Mouse (Mus musculus): ENCODE measurements around the gene Slc20a1. TPM values are rescaled to one million over a fixed set of nuclear protein-coding genes. Genes with fewer than 3 reads are reported as not detected.

Slc20a1 gene
- polyA plus RNA-seq (2016; fragmentation: Nextera tagmentation; extraction: Ambion mirVana) = 49.3 and 53.1 TPM in 2 replicates

DNA sequence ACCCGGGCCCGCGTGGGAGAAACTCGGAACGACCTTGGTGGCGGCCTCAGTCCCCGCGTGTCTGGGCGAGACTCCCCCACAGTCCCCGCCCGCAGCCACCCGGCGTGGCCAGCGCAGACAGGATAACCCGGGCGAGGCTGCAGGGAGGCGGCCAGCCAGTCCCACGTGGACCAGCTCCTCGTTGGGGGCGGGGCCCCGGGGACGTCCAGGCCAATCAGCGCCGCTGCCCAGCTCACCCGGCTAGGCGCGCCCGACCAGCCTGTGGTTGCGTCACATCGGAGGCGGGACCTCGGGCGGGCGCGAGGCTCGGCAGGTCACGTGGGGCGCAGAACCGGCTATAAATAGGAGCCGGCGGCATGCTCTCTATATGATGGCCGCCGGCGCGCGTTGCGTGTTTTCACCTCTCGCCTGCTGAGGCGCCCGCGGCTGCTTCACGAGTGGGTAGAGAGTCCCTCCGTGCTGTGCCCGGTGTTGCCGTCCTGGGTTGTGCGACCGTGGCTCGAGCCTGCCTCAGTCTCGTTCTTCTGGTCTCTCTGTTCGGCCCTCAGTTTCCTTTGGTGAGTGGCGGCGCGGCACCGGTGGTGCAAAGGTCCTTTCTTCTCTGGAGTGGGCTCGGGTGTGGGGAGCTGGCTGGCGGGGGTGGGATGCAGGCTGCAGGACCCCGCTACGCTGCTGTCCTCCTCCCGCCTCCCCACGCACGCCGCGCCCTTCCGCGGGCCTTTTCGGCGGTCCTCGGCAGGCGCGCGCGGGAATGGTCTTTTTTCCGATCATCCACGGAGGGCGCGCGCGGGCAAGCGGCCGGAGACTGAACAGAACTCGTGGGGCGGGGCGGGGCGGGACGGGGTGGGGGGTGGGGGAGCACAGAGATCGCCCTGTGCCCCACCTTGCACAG is at the start of gene Slc20a1:
TSS of gene Slc20a1 (plus strand) at position 329 of the 892 bp plus-strand sequence.
- H3K4me1 ChIP-seq = peaks cover 13% of the 10 kb centered on the region
- WGBS = under 1% methylated on average over 89 of the region's 96 CpGs

DNA sequence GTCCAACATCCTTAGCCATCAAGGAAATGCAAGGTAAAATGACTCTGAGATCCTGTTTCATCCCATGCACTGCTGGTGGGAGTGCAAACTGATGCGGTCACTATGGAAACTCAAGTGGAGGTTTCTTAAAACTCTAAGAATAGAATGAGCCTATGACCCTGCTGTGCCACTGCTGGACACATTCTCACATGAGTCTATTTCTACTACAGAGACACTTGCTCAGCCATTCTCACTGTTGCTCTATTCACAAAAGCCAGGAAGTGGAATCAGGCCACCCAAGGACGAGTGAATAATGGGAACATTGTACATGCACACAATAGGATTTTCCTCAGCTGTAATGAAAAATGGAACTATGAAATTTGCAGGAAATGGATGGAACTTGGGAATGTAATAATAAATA is 49.7 kb upstream of the Slc20a1 start:
- ATAC-seq (ENCODE audit: low FRiP score) = no peak
- Histone ChIP-seq H3K36me3 (no peaks in the 10 kb centered on the region), H3K9ac (no peak overlapping the region), H3K4me2 (replicated peaks) (no peak overlapping the region), H3K27ac (no peak overlapping the region), H3K9me3 (replicated peaks) (no peaks in the 10 kb centered on the region), H3K4me1 (no peaks in the 10 kb centered on the region), H3K4me3 (no peak overlapping the region), H3K27me3 (no peaks in the 10 kb centered on the region)
- 37% methylated on average over 2 of the region's 2 CpGs for WGBS

More for the DNA sequence above, at the start of gene Slc20a1:
- Histone ChIP-seq H3K4me2 (replicated peaks) (peak within 1 kb of the TSS; percentile 78), H3K27ac (peak within 1 kb of the TSS; percentile 93), H3K27me3 (no peaks in the 10 kb centered on the region), H3K4me3 (peak within 1 kb of the TSS; percentile 87), H3K36me3 (peaks cover 23% of the 10 kb centered on the region), H3K9ac (peak within 1 kb of the TSS; percentile 91), H3K9me3 (replicated peaks) (no peaks in the 10 kb centered on the region)
- ATAC-seq (ENCODE audit: low FRiP score) = peak; percentile 99

DNA sequence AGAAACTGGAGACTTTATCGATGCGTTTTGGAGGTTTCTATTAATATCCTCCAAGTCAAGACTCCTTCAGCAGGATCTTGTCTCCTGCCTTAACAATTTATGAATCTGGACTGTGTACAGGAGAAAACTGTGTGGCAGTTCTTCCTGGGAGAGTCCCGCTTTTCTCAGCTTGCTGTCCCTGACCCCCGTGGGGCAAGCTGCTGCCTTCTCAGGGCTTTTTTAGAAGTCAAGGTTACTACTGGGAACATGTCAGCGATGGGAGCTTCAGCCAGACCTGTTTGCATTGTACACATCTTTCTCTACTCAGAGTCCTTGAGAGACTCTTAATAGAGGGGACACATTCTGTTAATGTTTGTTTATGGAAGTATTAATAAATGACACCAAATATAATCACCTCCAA is 48.2 kb upstream of the Slc20a1 start:
- no peak for ATAC-seq (ENCODE audit: low FRiP score)
- no peak overlapping the region for H3K9ac ChIP-seq
- no peak overlapping the region for H3K4me2 ChIP-seq (replicated peaks)
- H3K27me3 ChIP-seq = no peaks in the 10 kb centered on the region
- no peaks in the 10 kb centered on the region for H3K9me3 ChIP-seq (replicated peaks)
- no peaks in the 10 kb centered on the region for H3K36me3 ChIP-seq
- WGBS = 86% methylated on average over 5 of the region's 5 CpGs
- no peak overlapping the region for H3K4me3 ChIP-seq
- H3K4me1 ChIP-seq = no peaks in the 10 kb centered on the region
- no peak overlapping the region for H3K27ac ChIP-seq

DNA sequence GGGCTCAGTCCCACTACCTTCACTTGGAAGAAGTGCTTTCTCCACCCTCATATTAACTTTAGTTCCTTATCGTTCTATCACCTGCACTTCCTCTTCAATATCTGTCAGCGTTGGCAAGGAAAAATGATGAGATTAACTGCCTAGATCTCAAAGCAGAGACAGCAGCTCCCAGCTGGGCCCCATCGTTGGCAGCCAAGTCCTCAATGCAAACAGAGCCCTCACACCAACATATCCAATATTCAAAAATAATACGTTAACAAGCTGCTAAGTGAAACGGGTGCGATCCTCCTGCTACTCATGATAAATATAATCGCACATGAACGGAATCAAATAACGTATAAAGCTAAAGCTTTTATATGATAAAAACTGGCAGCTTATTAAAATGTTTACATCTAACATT is 47.5 kb upstream of the Slc20a1 start:
- 93% methylated on average over 9 of the region's 9 CpGs for WGBS

DNA sequence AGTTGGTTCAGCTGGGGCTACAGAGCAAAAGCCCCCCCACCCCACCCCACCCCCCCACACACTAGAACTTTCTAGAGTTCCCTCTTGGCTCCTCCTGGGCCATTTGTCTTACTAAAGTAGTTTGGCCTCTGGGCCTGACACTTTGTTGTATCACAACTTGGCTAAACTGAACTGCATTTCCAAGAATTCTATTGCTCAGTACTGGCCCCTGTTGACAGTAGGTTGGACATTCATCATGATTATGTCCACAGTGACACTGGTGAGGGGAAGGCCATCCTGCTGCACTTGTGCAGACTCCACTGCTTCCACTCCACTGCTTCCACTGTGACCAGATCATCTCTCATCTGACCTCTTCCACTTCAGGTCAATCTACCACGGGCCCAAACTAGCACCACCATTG is 45.8 kb upstream of the Slc20a1 start:
- Histone ChIP-seq H3K4me1 (no peaks in the 10 kb centered on the region), H3K9ac (no peak overlapping the region), H3K9me3 (replicated peaks) (no peaks in the 10 kb centered on the region), H3K27me3 (no peaks in the 10 kb centered on the region), H3K4me3 (no peak overlapping the region), H3K4me2 (replicated peaks) (no peak overlapping the region), H3K27ac (no peak overlapping the region), H3K36me3 (no peaks in the 10 kb centered on the region)
- WGBS = 60% methylated on average over 1 of the region's 1 CpGs
- no peak for ATAC-seq (ENCODE audit: low FRiP score)

More for the DNA sequence above, 47.5 kb upstream of the Slc20a1 start:
- no peak overlapping the region for H3K9ac ChIP-seq
- H3K4me2 ChIP-seq (replicated peaks) = no peak overlapping the region
- no peaks in the 10 kb centered on the region for H3K4me1 ChIP-seq
- H3K27me3 ChIP-seq = no peaks in the 10 kb centered on the region
- no peaks in the 10 kb centered on the region for H3K36me3 ChIP-seq
- no peak overlapping the region for H3K4me3 ChIP-seq
- H3K27ac ChIP-seq = no peak overlapping the region
- no peaks in the 10 kb centered on the region for H3K9me3 ChIP-seq (replicated peaks)
- no peak for ATAC-seq (ENCODE audit: low FRiP score)

DNA sequence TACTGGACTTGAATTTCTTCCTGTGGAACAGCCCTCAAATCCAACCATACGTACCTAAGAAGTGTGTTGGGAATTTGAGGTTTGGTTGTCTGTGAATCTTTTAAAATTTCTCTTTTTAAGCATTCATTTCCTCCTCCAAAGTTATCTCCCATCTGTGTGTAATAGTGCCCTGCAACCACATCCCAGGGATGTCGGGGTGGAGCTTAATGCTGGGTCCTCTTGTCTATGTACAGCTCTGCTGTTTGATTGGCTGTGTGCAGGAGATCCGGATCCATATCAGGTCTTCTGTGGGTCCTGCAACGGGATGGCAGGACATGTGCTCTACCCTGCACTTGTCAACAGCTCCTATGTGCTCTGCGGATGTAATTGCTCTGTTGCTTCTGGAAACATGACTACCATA is 33.7 kb upstream of the Slc20a1 start:
- 80% methylated on average over 5 of the region's 5 CpGs for WGBS
- no peak overlapping the region for H3K4me2 ChIP-seq (replicated peaks)
- H3K27ac ChIP-seq = no peak overlapping the region
- no peak overlapping the region for H3K4me3 ChIP-seq
- H3K4me1 ChIP-seq = no peaks in the 10 kb centered on the region
- no peak overlapping the region for H3K9ac ChIP-seq
- H3K9me3 ChIP-seq (replicated peaks) = peaks cover 4% of the 10 kb centered on the region; the same call in 1 of the 2 replicates
- H3K36me3 ChIP-seq = no peaks in the 10 kb centered on the region
- no peaks in the 10 kb centered on the region for H3K27me3 ChIP-seq
- no peak for ATAC-seq (ENCODE audit: low FRiP score)

DNA sequence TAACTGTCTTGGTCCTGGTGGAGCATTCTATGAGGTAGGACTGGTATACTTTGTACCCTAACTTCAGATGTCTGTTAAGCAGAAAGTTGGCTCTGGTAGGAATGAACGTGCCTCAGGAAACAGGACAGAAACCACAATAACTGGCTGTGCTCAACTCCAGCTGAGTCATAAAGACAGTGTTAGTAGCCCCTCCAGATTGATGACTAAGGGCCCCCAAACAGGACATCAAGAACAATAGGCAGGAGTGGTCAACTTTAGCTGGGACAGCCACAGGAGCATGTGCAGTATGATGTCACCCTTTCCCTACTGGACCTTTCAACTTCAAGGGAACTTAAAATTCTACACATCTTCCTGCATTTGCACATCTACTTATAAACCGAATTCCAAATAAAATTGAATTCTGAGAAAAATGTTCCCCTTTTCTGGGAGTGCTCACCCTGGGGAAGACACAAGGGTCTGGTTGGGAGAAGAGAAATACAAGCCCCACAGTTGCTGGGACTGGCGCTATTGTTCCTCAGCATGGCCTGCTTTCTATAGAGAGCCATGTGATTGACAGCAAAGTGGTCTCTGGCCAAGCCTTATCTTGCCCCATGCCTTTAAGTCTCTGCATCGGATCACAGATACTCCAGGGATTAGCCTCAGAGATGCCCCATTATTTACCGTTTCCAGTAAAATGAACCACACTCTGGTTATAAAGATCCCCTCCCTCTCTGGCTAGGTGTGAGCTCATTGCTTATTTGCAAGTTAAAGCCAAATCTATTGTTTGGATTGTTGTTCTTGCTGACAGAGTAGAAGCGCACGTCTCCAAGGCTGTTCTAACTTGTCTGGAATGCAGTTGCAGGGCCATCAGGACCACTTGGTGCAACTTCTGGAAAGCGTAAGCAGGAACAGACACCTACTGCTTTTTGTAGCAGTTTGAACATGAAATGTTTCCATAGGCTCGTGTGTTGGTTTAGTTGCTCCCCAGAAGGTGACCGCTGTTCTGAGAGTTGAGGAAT is 31.8 kb upstream of the Slc20a1 start:
- no peak overlapping the region for H3K4me3 ChIP-seq
- no peak overlapping the region for H3K4me2 ChIP-seq (replicated peaks)
- no peaks in the 10 kb centered on the region for H3K4me1 ChIP-seq
- no peaks in the 10 kb centered on the region for H3K27me3 ChIP-seq
- peaks cover 4% of the 10 kb centered on the region; the same call in 1 of the 2 replicates for H3K9me3 ChIP-seq (replicated peaks)
- ATAC-seq (ENCODE audit: low FRiP score) = no peak
- no peaks in the 10 kb centered on the region for H3K36me3 ChIP-seq
- no peak overlapping the region for H3K27ac ChIP-seq
- 67% methylated on average over 10 of the region's 10 CpGs for WGBS
- no peak overlapping the region for H3K9ac ChIP-seq

DNA sequence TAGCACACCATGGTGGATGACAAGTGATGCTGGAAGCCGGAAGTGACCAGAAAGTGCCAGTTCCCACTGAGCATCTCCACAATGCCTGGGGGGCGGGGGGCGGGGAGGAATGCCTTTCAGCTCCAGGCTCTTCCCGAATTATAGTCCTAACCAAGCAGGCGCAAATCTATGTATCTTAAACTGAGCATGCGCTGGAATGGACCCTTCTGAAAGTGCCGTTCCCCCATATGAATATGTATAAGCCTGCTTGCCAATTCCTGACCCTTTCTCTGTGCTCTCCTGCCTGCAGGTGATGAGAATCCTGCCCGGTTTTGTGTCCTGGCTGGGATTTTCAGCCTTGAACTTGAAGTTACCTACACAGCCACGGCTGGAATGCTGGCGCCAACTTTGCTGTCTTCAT is 25.2 kb upstream of the Slc20a1 start:
- peaks cover 1% of the 10 kb centered on the region; the same call in 1 of the 2 replicates for H3K9me3 ChIP-seq (replicated peaks)
- H3K27ac ChIP-seq = no peak overlapping the region
- no peaks in the 10 kb centered on the region for H3K27me3 ChIP-seq
- H3K4me1 ChIP-seq = no peaks in the 10 kb centered on the region
- ATAC-seq (ENCODE audit: low FRiP score) = no peak
- H3K4me2 ChIP-seq (replicated peaks) = 0 out of 2 replicates have a peak overlapping the region, but pooled peaks have one; percentile 21
- H3K9ac ChIP-seq = no peak overlapping the region
- no peak overlapping the region for H3K4me3 ChIP-seq
- H3K36me3 ChIP-seq = no peaks in the 10 kb centered on the region
- WGBS = 49% methylated on average over 10 of the region's 10 CpGs

DNA sequence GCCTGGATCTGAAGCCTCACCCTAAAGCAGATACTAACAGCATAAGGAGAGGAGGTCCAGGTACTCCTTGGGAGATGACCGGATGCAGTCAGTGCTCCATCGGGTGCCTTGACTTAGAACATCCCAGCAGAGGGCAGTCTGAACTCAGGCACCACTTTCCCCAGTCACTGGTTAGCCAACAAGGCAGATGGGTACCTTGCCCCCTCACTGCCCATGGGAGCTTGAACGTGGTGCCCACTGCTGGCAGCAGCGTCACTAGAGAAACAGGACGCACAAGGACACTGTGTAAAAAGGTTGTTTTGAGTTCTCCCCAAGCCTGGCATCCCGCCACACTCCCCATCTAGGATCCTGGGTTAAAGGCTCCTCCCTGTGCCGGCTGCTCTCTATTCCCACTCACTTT is 24.1 kb upstream of the Slc20a1 start:
- H3K4me1 ChIP-seq = no peaks in the 10 kb centered on the region
- no peak overlapping the region for H3K27ac ChIP-seq
- H3K4me3 ChIP-seq = no peak overlapping the region
- H3K9ac ChIP-seq = no peak overlapping the region
- ATAC-seq (ENCODE audit: low FRiP score) = no peak
- 38% methylated on average over 7 of the region's 7 CpGs for WGBS
- H3K9me3 ChIP-seq (replicated peaks) = no peaks in the 10 kb centered on the region
- H3K4me2 ChIP-seq (replicated peaks) = no peak overlapping the region
- no peaks in the 10 kb centered on the region for H3K36me3 ChIP-seq
- no peaks in the 10 kb centered on the region for H3K27me3 ChIP-seq

DNA sequence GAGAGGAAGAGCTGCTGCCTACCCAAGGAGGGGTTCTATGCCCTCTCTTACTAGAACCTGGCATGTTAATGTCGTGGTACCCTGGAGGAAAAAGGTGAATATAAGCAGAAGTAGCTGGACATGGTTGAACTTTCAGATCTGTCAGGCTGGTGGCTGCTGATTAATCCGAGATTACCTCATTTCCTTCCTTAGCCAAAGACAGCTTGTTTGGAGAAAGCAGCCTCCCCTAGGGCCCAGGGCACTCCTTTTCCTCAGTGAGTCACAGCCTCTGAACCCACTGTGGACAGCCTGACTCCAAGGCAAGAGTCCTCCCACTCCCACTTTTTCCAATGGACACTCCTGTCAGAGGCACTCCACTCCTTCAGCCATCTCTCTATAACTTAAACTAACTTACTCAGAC is 22.9 kb upstream of the Slc20a1 start:
- Histone ChIP-seq H3K36me3 (no peaks in the 10 kb centered on the region), H3K4me1 (no peaks in the 10 kb centered on the region), H3K9ac (no peak overlapping the region), H3K4me2 (replicated peaks) (no peak overlapping the region), H3K27ac (no peak overlapping the region), H3K4me3 (no peak overlapping the region), H3K9me3 (replicated peaks) (no peaks in the 10 kb centered on the region), H3K27me3 (no peaks in the 10 kb centered on the region)
- WGBS = 63% methylated on average over 2 of the region's 2 CpGs
- no peak for ATAC-seq (ENCODE audit: low FRiP score)

DNA sequence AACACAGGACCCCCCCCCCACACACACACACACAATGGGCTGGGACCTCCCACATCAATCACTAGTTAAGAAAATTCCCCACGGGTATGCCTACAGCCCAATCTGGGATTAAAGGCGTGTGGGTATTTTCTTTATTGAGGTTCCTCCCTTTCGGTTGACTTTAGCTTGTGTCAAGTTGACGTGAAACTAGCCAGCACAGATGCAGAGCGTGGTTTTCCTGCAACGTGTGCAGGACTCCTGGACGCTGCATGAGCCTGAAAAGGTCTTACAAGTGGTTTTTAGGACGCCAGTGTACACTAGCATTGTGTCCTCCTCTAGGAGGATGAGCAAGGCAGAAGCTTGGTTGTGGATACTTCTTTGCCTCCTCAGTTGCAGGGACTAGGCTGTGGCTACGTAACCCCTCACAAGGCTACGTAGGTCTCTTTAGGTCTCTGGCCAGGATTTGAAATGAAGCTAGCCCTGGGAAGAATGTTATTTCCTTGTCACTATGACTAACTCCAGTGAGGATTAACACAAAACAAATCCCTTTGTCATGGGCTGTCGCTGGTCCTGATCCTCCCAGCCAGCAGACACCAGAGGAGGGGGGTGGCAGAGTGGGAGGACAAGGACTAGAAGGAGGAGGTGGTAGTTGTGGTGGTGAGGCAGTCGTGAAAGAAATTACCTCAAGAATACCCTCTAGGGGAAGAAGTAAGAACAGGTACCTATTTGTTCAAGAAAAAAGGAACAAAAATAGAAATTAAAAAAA is 21.7 kb upstream of the Slc20a1 start:
- no peak overlapping the region for H3K27ac ChIP-seq
- 77% methylated on average over 12 of the region's 12 CpGs for WGBS
- no peak overlapping the region for H3K9ac ChIP-seq
- no peaks in the 10 kb centered on the region for H3K4me1 ChIP-seq
- no peaks in the 10 kb centered on the region for H3K9me3 ChIP-seq (replicated peaks)
- ATAC-seq (ENCODE audit: low FRiP score) = no peak
- H3K4me2 ChIP-seq (replicated peaks) = no peak overlapping the region
- H3K36me3 ChIP-seq = no peaks in the 10 kb centered on the region
- H3K4me3 ChIP-seq = no peak overlapping the region
- H3K27me3 ChIP-seq = no peaks in the 10 kb centered on the region

Measured in hindbrain, embryonic 12.5 days (tissue).